Mouse (Mus musculus): ENCODE measurements around the gene Polr2l. TPM values are rescaled to one million over a fixed set of nuclear protein-coding genes. Genes with fewer than 3 reads are reported as not detected.
A peak's percentile ranks its signal among the peaks of the same experiment; 100 is the strongest.

The Polr2l gene
- 10 to 100 TPM; 38.4 to 42.3 TPM for total RNA-seq (2021)
- long read RNA-seq, experiment 1, transcript Polr2l-201 (2 exons, 1,650 nt): major isoform, 44 of 84 reads
- long read RNA-seq, experiment 1, partial matches to known transcripts: 0 of 84 reads
- long read RNA-seq, experiment 1, other reads (novel, unspliced or antisense): 40 of 84 reads
- long read RNA-seq, experiment 2, transcript Polr2l-201 (2 exons, 1,650 nt): major isoform, 23 of 44 reads
- long read RNA-seq, experiment 2, partial matches to known transcripts: 0 of 44 reads
- long read RNA-seq, experiment 2, other reads (novel, unspliced or antisense): 21 of 44 reads

DNA sequence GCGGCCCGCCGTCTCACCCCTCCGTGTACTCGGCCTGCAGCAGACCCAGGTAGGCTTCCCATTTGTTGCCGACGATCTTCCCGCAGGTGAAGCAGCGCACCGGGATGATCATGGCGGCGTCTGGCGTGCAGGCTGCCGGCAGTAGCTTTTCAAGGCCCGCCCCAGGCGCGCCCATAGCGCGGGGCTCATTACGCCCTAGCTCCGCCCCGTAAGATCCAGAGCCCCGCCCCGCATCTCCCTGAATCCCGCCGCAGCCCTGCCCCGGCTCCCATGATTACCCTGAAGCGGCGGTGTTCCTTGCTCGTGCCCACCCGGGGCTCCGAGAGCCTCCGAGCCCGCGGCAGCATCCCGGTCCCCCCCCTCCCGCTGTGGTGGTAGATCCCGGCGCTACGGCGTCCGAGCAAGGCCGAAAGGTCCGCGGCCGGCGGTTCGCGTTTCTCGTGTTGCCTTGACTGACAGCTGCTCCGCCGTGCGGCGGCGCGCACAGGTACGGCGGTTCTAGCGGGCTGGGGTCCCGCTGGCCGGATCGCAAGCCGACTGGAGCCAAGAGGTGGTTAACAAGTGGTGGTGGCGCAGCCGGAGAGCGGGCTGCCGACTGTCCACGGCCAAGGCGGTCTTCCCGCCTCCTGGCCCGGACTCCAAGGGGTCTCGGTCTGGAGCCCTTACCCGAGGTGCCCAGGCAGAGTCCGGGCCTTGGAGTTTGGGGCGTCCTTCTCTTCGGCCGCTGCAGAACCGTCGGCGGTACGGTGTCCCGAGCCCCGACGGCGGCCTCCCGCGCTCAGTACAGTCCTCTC is at the start of gene Polr2l, which contains the start of gene Tspan4:
Gene Polr2l, minus strand, starts transcription at position 122 of the 794 bp plus-strand sequence.
Gene Tspan4, plus strand, starts transcription at position 230 of the 794 bp plus-strand sequence.
- no peak; the same call in 1 of the 2 replicates for TF ChIP-seq CTCF (IDR thresholded peaks at IDR 0.05)
- peak; percentile 80 to 84 for DNase-seq (ENCODE audit: extremely low spot score in 1 of 2, low spot score in 2 of 2)
- H3K27ac ChIP-seq: peak within 1 kb of the TSS; percentile 94
- H3K4me3 ChIP-seq: peak within 1 kb of the TSS; percentile 72
- intact Hi-C loops (cut with DNase I): no loop called here

DNA sequence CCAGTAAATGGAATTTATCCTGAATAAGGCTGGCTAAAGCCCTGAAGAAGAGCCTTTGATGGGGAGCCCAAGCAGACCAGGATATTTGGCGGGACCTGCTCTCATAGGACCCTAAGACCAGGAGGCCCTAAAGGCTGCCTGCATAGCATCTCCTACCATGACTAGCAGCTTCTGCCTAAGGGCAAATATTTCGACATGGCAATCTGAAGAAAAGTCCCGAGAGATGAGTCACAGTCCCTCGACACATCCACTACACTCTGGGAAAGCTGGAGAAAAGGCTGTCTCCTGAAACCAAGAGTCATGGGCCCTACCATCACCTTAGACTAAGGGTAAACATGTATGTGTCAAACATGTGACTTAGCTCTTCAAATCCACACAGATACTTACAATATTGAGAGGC is 49.3 kb upstream of the Polr2l start:
- H3K4me3 ChIP-seq: no peak overlapping the region
- no peak for DNase-seq (ENCODE audit: extremely low spot score in 1 of 2, low spot score in 2 of 2)
- intact Hi-C loops (cut with DNase I): loop anchor here (2.0 kb wide), 1 partner anchor 143 kb away; no protein-coding TSS in a partner anchor
- TF ChIP-seq CTCF (IDR thresholded peaks at IDR 0.05): no peak
- H3K27ac ChIP-seq: no peak overlapping the region

- TF ChIP-seq CTCF (IDR thresholded peaks at IDR 0.05): no peak
- Histone ChIP-seq H3K27ac (no peak overlapping the region), H3K4me3 (no peak overlapping the region)
- intact Hi-C loops (cut with DNase I): no loop called here
- no peak for DNase-seq (ENCODE audit: extremely low spot score in 1 of 2, low spot score in 2 of 2)
These were observed 48.1 kb upstream of the Polr2l start for GRCm38 (mm10) chr7:141523007-141523406.

- no peak overlapping the region for H3K27ac ChIP-seq
- intact Hi-C loops (cut with DNase I): no loop called here
- DNase-seq (ENCODE audit: extremely low spot score in 1 of 2, low spot score in 2 of 2): no peak
- TF ChIP-seq CTCF (IDR thresholded peaks at IDR 0.05): no peak
- no peak overlapping the region for H3K4me3 ChIP-seq
These were observed 44.9 kb upstream of the Polr2l start for GRCm38 (mm10) chr7:141519795-141520194.

DNA sequence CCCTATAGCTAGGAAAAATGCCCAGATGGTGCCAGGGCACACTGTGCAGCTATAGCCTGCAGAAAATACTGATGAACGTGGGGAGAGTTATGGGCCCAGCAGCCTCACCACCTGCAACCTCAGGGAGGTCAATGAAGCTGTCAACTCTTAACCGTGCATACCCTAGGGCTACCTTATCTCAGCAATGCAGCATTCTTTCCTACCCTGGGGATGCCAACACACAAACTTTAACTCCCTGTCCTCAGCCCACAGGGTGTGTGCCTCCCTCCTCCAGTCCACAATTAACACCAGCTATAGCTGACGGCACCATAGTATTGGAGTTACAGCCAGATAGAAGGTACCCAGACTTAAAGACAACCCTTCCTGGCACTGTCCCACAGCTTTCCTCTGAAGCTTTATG is 44.0 kb upstream of the Polr2l start:
- H3K27ac ChIP-seq: no peak overlapping the region
- no peak overlapping the region for H3K4me3 ChIP-seq
- no peak for TF ChIP-seq CTCF (IDR thresholded peaks at IDR 0.05)

GRCm38 (mm10) chr7:141518296-141518695 is 43.4 kb upstream of the Polr2l start:
- DNase-seq (ENCODE audit: extremely low spot score in 1 of 2, low spot score in 2 of 2): no peak
- no peak overlapping the region for H3K27ac ChIP-seq
- no peak for TF ChIP-seq CTCF (IDR thresholded peaks at IDR 0.05)
- H3K4me3 ChIP-seq: no peak overlapping the region
- intact Hi-C loops (cut with DNase I): no loop called here

More for the DNA sequence above, 44.0 kb upstream of the Polr2l start:
- intact Hi-C loops (cut with DNase I): no loop called here
- DNase-seq (ENCODE audit: extremely low spot score in 1 of 2, low spot score in 2 of 2): no peak

- no peak for TF ChIP-seq CTCF (IDR thresholded peaks at IDR 0.05)
- intact Hi-C loops (cut with DNase I): no loop called here
- no peak overlapping the region for H3K4me3 ChIP-seq
- no peak overlapping the region for H3K27ac ChIP-seq
- DNase-seq (ENCODE audit: extremely low spot score in 1 of 2, low spot score in 2 of 2): no peak
These were observed 42.7 kb upstream of the Polr2l start for GRCm38 (mm10) chr7:141517638-141518037.

- intact Hi-C loops (cut with DNase I): no loop called here
- Histone ChIP-seq H3K4me3 (no peak overlapping the region), H3K27ac (no peak overlapping the region)
- no peak for DNase-seq (ENCODE audit: extremely low spot score in 1 of 2, low spot score in 2 of 2)
- no peak for TF ChIP-seq CTCF (IDR thresholded peaks at IDR 0.05)
These were observed 35.8 kb upstream of the Polr2l start for GRCm38 (mm10) chr7:141510681-141511191.

DNA sequence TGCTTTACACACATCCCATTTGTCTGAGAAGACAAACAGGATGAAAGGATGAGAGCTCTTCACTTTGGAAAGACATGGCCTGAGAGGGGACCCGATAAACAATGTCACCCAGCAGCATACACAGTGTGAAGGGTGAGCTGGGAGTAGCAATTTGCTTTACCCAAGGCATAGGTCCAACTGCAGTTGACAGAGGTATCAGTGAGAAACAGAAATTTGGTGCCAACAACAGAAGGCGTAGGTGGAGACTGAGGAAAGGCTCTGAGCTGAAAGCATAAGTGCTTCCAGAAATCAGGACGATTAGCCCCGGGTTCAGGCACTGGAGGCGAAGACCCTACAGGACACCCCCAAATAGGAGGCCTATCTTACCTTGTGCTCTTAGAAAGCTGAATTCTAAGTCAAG is 35.3 kb upstream of the Polr2l start:
- intact Hi-C loops (cut with DNase I): no loop called here
- H3K27ac ChIP-seq: no peak overlapping the region
- TF ChIP-seq CTCF (IDR thresholded peaks at IDR 0.05): no peak
- DNase-seq (ENCODE audit: extremely low spot score in 1 of 2, low spot score in 2 of 2): no peak
- no peak overlapping the region for H3K4me3 ChIP-seq

- Histone ChIP-seq H3K4me3 (no peak overlapping the region), H3K27ac (no peak overlapping the region)
- no peak for DNase-seq (ENCODE audit: extremely low spot score in 1 of 2, low spot score in 2 of 2)
- intact Hi-C loops (cut with DNase I): no loop called here
- no peak for TF ChIP-seq CTCF (IDR thresholded peaks at IDR 0.05)
These were observed 33.2 kb upstream of the Polr2l start for GRCm38 (mm10) chr7:141508160-141508559.

DNA sequence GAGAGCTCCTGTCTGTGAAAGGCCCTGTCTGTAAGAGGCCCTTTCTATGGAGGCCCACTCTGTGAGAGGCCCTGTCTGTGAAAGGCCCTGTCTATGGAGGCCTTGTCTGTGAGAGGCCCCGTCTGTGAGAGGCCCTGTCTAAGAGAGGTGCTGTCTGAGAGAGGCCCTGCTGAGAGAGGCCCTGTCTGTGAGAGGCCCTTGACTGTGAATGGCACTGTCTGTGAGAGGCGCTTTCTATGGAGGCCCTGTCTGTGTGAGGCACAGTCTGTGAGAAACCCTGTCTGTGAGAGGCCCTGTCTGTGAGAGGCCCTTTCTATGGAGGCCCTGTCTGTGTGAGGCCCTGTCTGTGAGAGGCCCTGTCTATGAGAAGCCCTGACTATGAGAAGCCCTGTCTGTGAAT is 31.3 kb upstream of the Polr2l start:
- no peak for DNase-seq (ENCODE audit: extremely low spot score in 1 of 2, low spot score in 2 of 2)
- TF ChIP-seq CTCF (IDR thresholded peaks at IDR 0.05): no peak
- H3K27ac ChIP-seq: no peak overlapping the region
- intact Hi-C loops (cut with DNase I): no loop called here
- H3K4me3 ChIP-seq: no peak overlapping the region

DNA sequence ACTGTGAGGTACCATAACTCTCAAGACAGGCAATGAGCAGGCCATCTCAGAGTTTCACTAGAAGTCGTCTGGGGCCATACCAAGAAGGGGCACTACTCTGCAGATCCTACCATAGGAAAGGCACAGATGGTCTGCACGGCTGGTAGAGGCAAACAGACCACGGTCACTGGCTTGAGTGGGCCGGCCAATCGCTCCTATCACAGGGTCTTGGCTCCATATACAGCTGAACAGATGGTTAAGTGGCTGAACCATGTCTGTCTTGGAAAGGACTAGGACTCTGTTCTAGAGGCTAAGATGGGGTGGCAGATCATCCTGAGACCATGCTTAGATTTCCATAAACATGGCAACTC is 27.6 kb upstream of the Polr2l start:
- TF ChIP-seq CTCF (IDR thresholded peaks at IDR 0.05): no peak
- no peak for DNase-seq (ENCODE audit: extremely low spot score in 1 of 2, low spot score in 2 of 2)
- intact Hi-C loops (cut with DNase I): no loop called here
- H3K4me3 ChIP-seq: no peak overlapping the region
- no peak overlapping the region for H3K27ac ChIP-seq

Data from left cerebral cortex, adult 2 months (tissue).